Mouse (Mus musculus): Measurements from ENCODE around the gene Atp5h. TPM values are rescaled to one million over a fixed set of nuclear protein-coding genes. Genes with fewer than 3 reads are reported as not detected.
A peak's percentile ranks its signal among the peaks of the same experiment; 100 is the strongest.

Atp5h gene
- polyA plus RNA-seq, 1 experiment from 2014 or later, result 2,168 TPM

- WGBS, result 53% methylated on average over 4 of the region's 4 CpGs
- Histone ChIP-seq H3K36me3 (no peaks in the 10 kb centered on the region), H3K9me3 (replicated peaks) (no peaks in the 10 kb centered on the region), H3K4me1 (replicated peaks) (peaks cover 20% of the 10 kb centered on the region), H3K4me3 (no peak overlapping the region), H3K9ac (no peak overlapping the region), H3K27ac (no peak overlapping the region), H3K4me2 (no peak overlapping the region), H3K27me3 (no peaks in the 10 kb centered on the region)
- ATAC-seq (replicated peaks; ENCODE audit: insufficient number of reproducible peaks, insufficient read depth, low FRiP score, low read depth), result no peak
Observed at GRCm38 (mm10) chr11:115453306-115453705, 33.5 kb upstream of the Atp5h start.

GRCm38 (mm10) chr11:115452281-115452860, 32.6 kb upstream of the Atp5h start:
- H3K27ac ChIP-seq, result peak overlapping the region; percentile 31; the same call in 1 of the 2 replicates
- H3K36me3 ChIP-seq, result no peaks in the 10 kb centered on the region
- H3K4me1 ChIP-seq (replicated peaks), result peaks cover 23% of the 10 kb centered on the region
- H3K9ac ChIP-seq, result no peak overlapping the region
- 78% methylated on average over 7 of the region's 7 CpGs for WGBS
- H3K9me3 ChIP-seq (replicated peaks), result no peaks in the 10 kb centered on the region
- no peak overlapping the region for H3K4me2 ChIP-seq
- no peak for ATAC-seq (replicated peaks; ENCODE audit: insufficient number of reproducible peaks, insufficient read depth, low FRiP score, low read depth)
- no peak overlapping the region for H3K4me3 ChIP-seq
- H3K27me3 ChIP-seq, result no peaks in the 10 kb centered on the region

- no peaks in the 10 kb centered on the region for H3K9me3 ChIP-seq (replicated peaks)
Observed at GRCm38 (mm10) chr11:115451781-115452241, 32.0 kb upstream of the Atp5h start.

GRCm38 (mm10) chr11:115450176-115450575, 30.4 kb upstream of the Atp5h start:
- Histone ChIP-seq H3K36me3 (no peaks in the 10 kb centered on the region), H3K27me3 (no peaks in the 10 kb centered on the region), H3K4me1 (replicated peaks) (peaks cover 31% of the 10 kb centered on the region), H3K27ac (no peak overlapping the region), H3K4me3 (no peak overlapping the region), H3K9me3 (replicated peaks) (no peaks in the 10 kb centered on the region), H3K9ac (no peak overlapping the region), H3K4me2 (no peak overlapping the region)
- no peak for ATAC-seq (replicated peaks; ENCODE audit: insufficient number of reproducible peaks, insufficient read depth, low FRiP score, low read depth)
- WGBS, result 83% methylated on average over 7 of the region's 7 CpGs

More at GRCm38 (mm10) chr11:115451781-115452241, 32.0 kb upstream of the Atp5h start:
- no peak for ATAC-seq (replicated peaks; ENCODE audit: insufficient number of reproducible peaks, insufficient read depth, low FRiP score, low read depth)
- Histone ChIP-seq H3K4me3 (no peak overlapping the region), H3K27ac (peak overlapping the region; percentile 31; the same call in 1 of the 2 replicates), H3K36me3 (no peaks in the 10 kb centered on the region), H3K27me3 (no peaks in the 10 kb centered on the region), H3K9ac (no peak overlapping the region), H3K4me1 (replicated peaks) (peaks cover 24% of the 10 kb centered on the region), H3K4me2 (no peak overlapping the region)
- 83% methylated on average over 8 of the region's 8 CpGs for WGBS

- ATAC-seq (replicated peaks; ENCODE audit: insufficient number of reproducible peaks, insufficient read depth, low FRiP score, low read depth), result no peak
- Histone ChIP-seq H3K4me3 (no peak overlapping the region), H3K36me3 (no peaks in the 10 kb centered on the region), H3K27me3 (peaks cover 3% of the 10 kb centered on the region; the same call in 1 of the 2 replicates), H3K27ac (no peak overlapping the region), H3K9me3 (replicated peaks) (no peaks in the 10 kb centered on the region), H3K9ac (no peak overlapping the region), H3K4me1 (replicated peaks) (peaks cover 31% of the 10 kb centered on the region), H3K4me2 (no peak overlapping the region)
- WGBS, result 60% methylated on average over 7 of the region's 7 CpGs
Observed at GRCm38 (mm10) chr11:115448998-115449397, 29.2 kb upstream of the Atp5h start.

- Histone ChIP-seq H3K27ac (no peak overlapping the region), H3K4me1 (replicated peaks) (peaks cover 27% of the 10 kb centered on the region)
Observed at GRCm38 (mm10) chr11:115448075-115448474, 28.3 kb upstream of the Atp5h start.

GRCm38 (mm10) chr11:115447321-115447885, 27.6 kb upstream of the Atp5h start:
- Histone ChIP-seq H3K4me2 (no peak overlapping the region), H3K4me1 (replicated peaks) (peaks cover 27% of the 10 kb centered on the region), H3K9ac (no peak overlapping the region), H3K36me3 (no peaks in the 10 kb centered on the region), H3K27me3 (peaks cover 3% of the 10 kb centered on the region; the same call in 1 of the 2 replicates), H3K27ac (peak overlapping the region; percentile 69), H3K9me3 (replicated peaks) (no peaks in the 10 kb centered on the region), H3K4me3 (no peak overlapping the region)
- WGBS, result 80% methylated on average over 11 of the region's 11 CpGs
- peak; percentile 9; the same call in 1 of the 2 replicates for ATAC-seq (replicated peaks; ENCODE audit: insufficient number of reproducible peaks, insufficient read depth, low FRiP score, low read depth)

More at GRCm38 (mm10) chr11:115448075-115448474, 28.3 kb upstream of the Atp5h start:
- no peaks in the 10 kb centered on the region for H3K36me3 ChIP-seq
- no peak for ATAC-seq (replicated peaks; ENCODE audit: insufficient number of reproducible peaks, insufficient read depth, low FRiP score, low read depth)
- no peak overlapping the region for H3K4me2 ChIP-seq
- no peaks in the 10 kb centered on the region for H3K9me3 ChIP-seq (replicated peaks)
- no peak overlapping the region for H3K4me3 ChIP-seq
- peaks cover 3% of the 10 kb centered on the region; the same call in 1 of the 2 replicates for H3K27me3 ChIP-seq
- H3K9ac ChIP-seq, result no peak overlapping the region
- 89% methylated on average over 16 of the region's 16 CpGs for WGBS

- Histone ChIP-seq H3K27ac (peak overlapping the region; percentile 69), H3K4me2 (no peak overlapping the region), H3K9ac (peak overlapping the region; percentile 26; the same call in 1 of the 2 replicates)
Observed at GRCm38 (mm10) chr11:115446906-115447305, 27.1 kb upstream of the Atp5h start.

GRCm38 (mm10) chr11:115441417-115441816, 21.7 kb upstream of the Atp5h start:
- WGBS, result 52% methylated on average over 15 of the region's 15 CpGs
- Histone ChIP-seq H3K27me3 (peaks cover 3% of the 10 kb centered on the region; the same call in 1 of the 2 replicates), H3K4me2 (no peak overlapping the region), H3K9ac (no peak overlapping the region), H3K27ac (no peak overlapping the region), H3K4me1 (replicated peaks) (peaks cover 4% of the 10 kb centered on the region), H3K4me3 (no peak overlapping the region), H3K9me3 (replicated peaks) (no peaks in the 10 kb centered on the region), H3K36me3 (no peaks in the 10 kb centered on the region)
- no peak for ATAC-seq (replicated peaks; ENCODE audit: insufficient number of reproducible peaks, insufficient read depth, low FRiP score, low read depth)

More at GRCm38 (mm10) chr11:115446906-115447305, 27.1 kb upstream of the Atp5h start:
- peaks cover 3% of the 10 kb centered on the region; the same call in 1 of the 2 replicates for H3K27me3 ChIP-seq
- WGBS, result 13% methylated on average over 3 of the region's 3 CpGs
- ATAC-seq (replicated peaks; ENCODE audit: insufficient number of reproducible peaks, insufficient read depth, low FRiP score, low read depth), result peak; percentile 41; the same call in 1 of the 2 replicates
- H3K36me3 ChIP-seq, result no peaks in the 10 kb centered on the region
- no peak overlapping the region for H3K4me3 ChIP-seq
- no peaks in the 10 kb centered on the region for H3K9me3 ChIP-seq (replicated peaks)
- H3K4me1 ChIP-seq (replicated peaks), result peaks cover 27% of the 10 kb centered on the region

GRCm38 (mm10) chr11:115439906-115440595, 20.3 kb upstream of the Atp5h start, which contains the start of gene Trim80:
TSS of gene Trim80 (plus strand) at chr11:115440545.
- no peak within 1 kb of the TSS for H3K4me2 ChIP-seq
- H3K9ac ChIP-seq, result no peak within 1 kb of the TSS
- no peak for ATAC-seq (replicated peaks; ENCODE audit: insufficient number of reproducible peaks, insufficient read depth, low FRiP score, low read depth)
- peaks cover 13% of the 10 kb centered on the region for H3K4me1 ChIP-seq (replicated peaks)
- no peak within 1 kb of the TSS for H3K27ac ChIP-seq
- H3K9me3 ChIP-seq (replicated peaks), result no peaks in the 10 kb centered on the region
- no peaks in the 10 kb centered on the region for H3K36me3 ChIP-seq
- H3K27me3 ChIP-seq, result peaks cover 3% of the 10 kb centered on the region; the same call in 1 of the 2 replicates
- no peak within 1 kb of the TSS for H3K4me3 ChIP-seq
- 91% methylated on average over 9 of the region's 9 CpGs for WGBS

GRCm38 (mm10) chr11:115439326-115439725, 19.6 kb upstream of the Atp5h start:
- Histone ChIP-seq H3K9ac (no peak overlapping the region), H3K4me2 (no peak overlapping the region), H3K27me3 (no peaks in the 10 kb centered on the region), H3K36me3 (no peaks in the 10 kb centered on the region), H3K4me3 (no peak overlapping the region), H3K27ac (no peak overlapping the region), H3K4me1 (replicated peaks) (peaks cover 13% of the 10 kb centered on the region), H3K9me3 (replicated peaks) (no peaks in the 10 kb centered on the region)
- no peak for ATAC-seq (replicated peaks; ENCODE audit: insufficient number of reproducible peaks, insufficient read depth, low FRiP score, low read depth)
- WGBS, result 75% methylated on average over 3 of the region's 3 CpGs
